Mouse (Mus musculus) limb, embryonic 12.5 days (tissue): Measurements from ENCODE around the gene Tyw1. TPM values are rescaled to one million over a fixed set of nuclear protein-coding genes. Genes with fewer than 3 reads are reported as not detected.

Experiments used
- polyA plus RNA-seq: library from polyadenylated mRNA; unstranded; fragments of >200 nt; fragmentation: Nextera tagmentation; extraction: Ambion mirVana; gene quantifications from 2 replicates; pipeline ENCODE4 v1.2.1, GENCODE M21; 2016

Tyw1 gene
- polyA plus RNA-seq, 1 experiment from 2014 or later: 31.5 TPM

Other genes with a start within 250 kb of the Tyw1 start
- 29.5 and 29.6 TPM in 2 replicates for gene Asl, start 226.4 kb upstream of the Tyw1 start, polyA plus RNA-seq
- 39.6 and 46.0 TPM in 2 replicates for gene Crcp, start 226.3 kb upstream of the Tyw1 start, polyA plus RNA-seq
- 83.5 and 85.3 TPM in 2 replicates for gene Tpst1, start 182.3 kb upstream of the Tyw1 start, polyA plus RNA-seq
- gene Kctd7, start 110.8 kb upstream of the Tyw1 start, polyA plus RNA-seq: 6.3 and 6.9 TPM in 2 replicates
- gene Rabgef1, start 83.8 kb upstream of the Tyw1 start, polyA plus RNA-seq: 26.8 and 26.9 TPM in 2 replicates
- gene Tmem248, start 38.5 kb upstream of the Tyw1 start, polyA plus RNA-seq: 36.4 and 37.2 TPM in 2 replicates
- gene Sbds, start 89 bp upstream of the Tyw1 start, polyA plus RNA-seq: 63.4 and 64.8 TPM in 2 replicates
- 0.73 and 0.88 TPM in 2 replicates for gene Caln1, start 113.8 kb downstream of the Tyw1 start, polyA plus RNA-seq
- gene A330070K13Rik, start 129.0 kb downstream of the Tyw1 start, polyA plus RNA-seq: not detected in 2 replicates